ENCODE assay signal across 13 mouse cellular contexts in genomic region chr5:16187931-16188330, GRCm38 (mm10).
DNase-seq lines count a peak whose midpoint lies in the region; ATAC-seq and TF ChIP-seq lines count a peak whose summit lies in the region.
"Had no signal": no experiment of that assay in that cellular context is flagged by ENCODE, and none has a peak within 500 bp of the region (broad histone marks: within the 10 kb centered on the region; RNA-seq: fewer than 3 reads in every experiment).

No protein-coding gene starts in this region.

- no peaks in the 10 kb centered on the region for H3K9me3 ChIP-seq in kidney, postnatal 0 days (replicated peaks; ENCODE audit: low read length)
- H3K9me3 ChIP-seq in kidney, embryonic 15.5 days (replicated peaks), result no peaks in the 10 kb centered on the region
- H3K9me3 ChIP-seq: heart, embryonic 13.5 days; hindbrain, embryonic 12.5 days; neural tube, embryonic 12.5 days; stomach, embryonic 15.5 days had no signal

- TF ChIP-seq CTCF in kidney, postnatal 0 days (IDR thresholded peaks at IDR 0.05; ENCODE audit: low read depth), result no peak

- WGBS in kidney, postnatal 0 days, result 38% methylated on average over 3 of the region's 3 CpGs
- 41% methylated on average over 3 of the region's 3 CpGs for WGBS in kidney, embryonic 15.5 days

- no peak overlapping the region for H3K4me3 ChIP-seq in kidney, postnatal 0 days (replicated peaks; ENCODE audit: low read depth, low read length)
- H3K4me3 ChIP-seq in kidney, embryonic 15.5 days (replicated peaks), result no peak overlapping the region
- H3K4me3 ChIP-seq: heart, embryonic 13.5 days; hindbrain, embryonic 12.5 days; neural tube, embryonic 12.5 days; stomach, embryonic 15.5 days had no signal

- no peaks in the 10 kb centered on the region for H3K36me3 ChIP-seq in kidney, postnatal 0 days (ENCODE audit: insufficient read depth, low read length)
- H3K36me3 ChIP-seq in kidney, embryonic 15.5 days, result no peaks in the 10 kb centered on the region
- H3K36me3 ChIP-seq: heart, embryonic 13.5 days; hindbrain, embryonic 12.5 days; neural tube, embryonic 12.5 days; stomach, embryonic 15.5 days had no signal

- H3K27ac ChIP-seq in kidney, postnatal 0 days, result no peak overlapping the region
- no peak overlapping the region for H3K27ac ChIP-seq in kidney, embryonic 15.5 days
- H3K27ac ChIP-seq: heart, embryonic 13.5 days; hindbrain, embryonic 12.5 days; neural tube, embryonic 12.5 days; stomach, embryonic 15.5 days had no signal

- no peak overlapping the region for H3K9ac ChIP-seq in kidney, postnatal 0 days (ENCODE audit: low read depth, low read length)
- H3K9ac ChIP-seq in kidney, embryonic 15.5 days, result no peak overlapping the region
- H3K9ac ChIP-seq: heart, embryonic 13.5 days; hindbrain, embryonic 12.5 days; neural tube, embryonic 12.5 days; stomach, embryonic 15.5 days had no signal

- H3K4me2 ChIP-seq in kidney, postnatal 0 days (ENCODE audit: low read length), result no peak overlapping the region
- no peak overlapping the region for H3K4me2 ChIP-seq in kidney, embryonic 15.5 days
- H3K4me2 ChIP-seq: heart, embryonic 13.5 days; hindbrain, embryonic 12.5 days; neural tube, embryonic 12.5 days; stomach, embryonic 15.5 days had no signal

- peak; percentile 47 for DNase-seq in gastrocnemius, postnatal 25 days
- no peak for DNase-seq in gastrocnemius, postnatal 14 days
- peak; percentile 30 for DNase-seq in kidney, postnatal 0 days (ENCODE audit: low spot score)
- peak; percentile 37 to 39 for DNase-seq in adrenal gland, postnatal 36 days
- DNase-seq in lung, postnatal 14 days, result peak; percentile 9
- no peak for DNase-seq in urinary bladder, postnatal 36 days (ENCODE audit: low spot score in 2 of 2)
- no peak for DNase-seq in left cerebral cortex, postnatal 36 days (ENCODE audit: low spot score in 2 of 2)
- DNase-seq: liver had no signal

- no peak for ATAC-seq in kidney, postnatal 0 days (replicated peaks; ENCODE audit: low FRiP score, low read depth)
- ATAC-seq in kidney, embryonic 15.5 days (replicated peaks; ENCODE audit: low FRiP score), result no peak

- intact Hi-C loops in gastrocnemius, postnatal 14 days (cut with DNase I; ENCODE audit: low total_unique reads), result no loop called here
- intact Hi-C loops in left cerebral cortex, postnatal 36 days (cut with DNase I), result no loop called here

- H3K4me1 ChIP-seq in kidney, postnatal 0 days (replicated peaks; ENCODE audit: insufficient read depth, low read length), result no peaks in the 10 kb centered on the region
- H3K4me1 ChIP-seq in kidney, embryonic 15.5 days, result no peaks in the 10 kb centered on the region
- H3K4me1 ChIP-seq: hindbrain, embryonic 12.5 days; neural tube, embryonic 12.5 days; stomach, embryonic 15.5 days had no signal

- H3K27me3 ChIP-seq in kidney, postnatal 0 days (ENCODE audit: insufficient read depth, low read length), result no peaks in the 10 kb centered on the region
- H3K27me3 ChIP-seq in kidney, embryonic 15.5 days, result no peaks in the 10 kb centered on the region
- H3K27me3 ChIP-seq: heart, embryonic 13.5 days; hindbrain, embryonic 12.5 days; neural tube, embryonic 12.5 days; stomach, embryonic 15.5 days had no signal

Comparison
In these comparisons a context has a peak if more than half of its experiments do, and no peak if none do; other contexts are left out.
1. DNase-seq: peak in gastrocnemius, postnatal 25 days (single experiment), kidney, postnatal 0 days (single experiment), adrenal gland, postnatal 36 days (2 of 2) and lung, postnatal 14 days (single experiment); none in gastrocnemius, postnatal 14 days (single experiment), urinary bladder, postnatal 36 days (0 of 2) and left cerebral cortex, postnatal 36 days (0 of 2).